Mouse (Mus musculus) kidney, postnatal 4 days (tissue): ENCODE data around the gene Nsun7.
"Not testable (repeated sequence)": the region's sequence is repeated elsewhere in the genome, so short reads cannot be mapped to it uniquely, and the experiment has no call there.

Source experiments
- DNase-seq, 2 experiments: peaks; one replicate each; pipeline ENCODE4 v3.0.0; 2021; ENCODE audit warnings: mixed read lengths in 2 of 2

Gene Nsun7

DNA sequence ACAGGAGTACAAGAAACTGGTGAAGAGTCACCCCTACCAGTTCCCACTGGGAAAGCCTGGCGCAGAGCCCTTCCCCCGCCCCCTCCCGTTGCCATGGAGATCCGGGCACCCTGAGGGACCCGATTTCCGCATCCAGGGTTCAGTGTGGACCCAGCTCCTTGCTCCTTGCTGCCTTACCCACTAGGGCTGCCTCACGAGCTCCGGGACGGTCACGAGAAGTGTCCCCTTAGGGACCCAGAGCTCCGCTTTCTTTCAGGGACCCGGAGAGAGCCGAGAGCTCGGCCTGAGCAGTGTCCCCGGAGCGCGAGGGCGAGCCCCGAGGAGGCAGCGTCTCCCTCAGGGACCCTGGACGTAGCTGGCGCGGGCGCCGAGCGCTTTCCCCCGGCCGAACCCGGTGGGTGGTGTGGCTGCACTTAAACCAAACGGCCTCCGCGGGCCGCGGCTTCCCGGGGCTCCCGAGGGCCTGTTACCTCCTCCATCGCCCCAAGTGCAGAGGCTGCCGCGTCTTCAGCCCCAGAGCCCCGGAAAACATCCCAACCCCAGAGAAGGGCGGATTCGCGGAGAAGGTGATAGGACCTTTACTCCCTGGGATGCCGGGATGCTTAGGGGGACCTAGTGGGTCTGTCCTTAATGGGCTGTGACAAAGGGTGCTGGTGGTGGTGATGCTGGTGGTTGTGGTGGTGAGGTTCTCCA is at the start of gene Nsun7:
TSS of gene Nsun7 (plus strand) at position 142 of the 693 bp plus-strand sequence.
- DNase-seq = peak; percentile 87 to 90

DNA sequence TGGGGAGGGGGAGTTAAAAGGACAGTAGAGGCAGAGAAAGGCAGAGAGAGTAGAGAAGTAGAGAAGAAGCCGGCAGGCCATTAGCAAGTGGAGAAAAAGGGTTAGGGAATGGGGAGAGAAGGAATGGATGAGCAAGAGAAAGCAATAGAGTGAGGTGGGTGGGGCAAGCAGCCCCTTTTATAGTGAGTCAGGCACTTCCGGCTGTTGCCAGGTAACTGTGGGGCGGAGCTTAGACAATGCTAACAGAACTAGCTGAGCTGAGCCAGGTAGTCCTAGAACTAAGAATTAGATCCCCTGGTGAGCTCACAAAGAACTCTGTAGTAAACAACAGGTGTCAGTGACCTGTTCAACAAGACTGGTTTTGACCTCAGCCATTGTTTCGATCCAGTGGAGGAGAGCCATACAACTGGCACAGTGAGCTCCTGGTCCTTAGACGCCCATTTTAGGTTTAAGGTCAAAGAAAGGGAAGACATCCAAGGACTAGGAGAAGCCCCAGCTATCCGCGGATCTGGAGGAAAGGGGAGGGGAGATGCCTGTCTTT is 45.2 kb upstream of the Nsun7 start:
- DNase-seq = no peak

DNA sequence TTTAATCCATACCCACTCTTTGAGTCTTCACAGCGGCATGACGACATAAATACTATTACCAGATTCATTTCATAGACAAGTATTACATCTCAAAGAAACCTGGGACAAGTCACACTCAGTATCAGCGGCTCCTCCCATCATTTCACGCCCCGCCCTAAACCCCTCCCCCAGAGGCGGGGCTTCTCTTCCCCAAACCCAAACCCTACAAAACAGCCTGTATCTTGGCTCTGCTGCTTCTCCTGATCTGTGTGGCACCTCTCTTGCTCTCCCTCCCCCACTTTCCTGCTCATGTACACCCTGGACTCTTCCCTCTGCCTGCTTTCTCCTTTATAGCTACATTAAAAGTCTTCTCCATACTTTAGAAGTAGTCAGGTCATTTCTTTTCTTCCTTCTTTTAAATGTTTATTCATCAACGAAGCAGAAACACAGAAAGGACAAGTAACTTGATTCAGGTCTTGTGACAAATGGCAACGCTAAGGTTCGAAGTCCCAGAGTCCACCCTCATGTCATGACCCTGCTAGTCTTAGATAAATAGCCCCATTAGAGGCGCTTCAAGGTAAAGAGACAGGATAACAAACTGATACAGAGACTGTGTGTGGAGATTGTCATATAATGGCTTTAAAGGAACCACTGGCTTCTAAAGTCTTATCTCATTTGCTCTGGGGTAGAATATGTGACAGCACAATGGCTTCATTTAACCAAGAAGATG is 44.0 kb upstream of the Nsun7 start:
- no peak for DNase-seq

DNA sequence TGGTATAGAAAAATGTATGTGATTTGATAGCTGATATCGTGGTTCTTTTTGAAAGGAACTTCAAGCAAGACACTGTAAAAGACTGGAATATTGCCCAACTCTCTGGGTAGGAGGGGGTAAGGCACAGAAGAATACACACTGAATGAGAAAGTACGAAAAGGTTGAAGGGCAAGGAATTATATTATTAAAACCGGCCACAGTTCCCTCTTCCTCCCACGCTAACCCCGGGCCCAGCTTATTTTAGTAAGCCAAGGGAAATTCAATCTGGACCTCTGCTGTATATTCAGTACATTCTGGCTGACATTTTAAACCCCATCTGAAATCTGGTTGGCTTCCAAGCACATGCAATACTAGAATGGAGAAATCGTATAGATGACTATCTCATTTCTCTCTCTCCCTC is 40.0 kb upstream of the Nsun7 start:
- DNase-seq = peak in 1 of 2 experiments; percentile 16

DNA sequence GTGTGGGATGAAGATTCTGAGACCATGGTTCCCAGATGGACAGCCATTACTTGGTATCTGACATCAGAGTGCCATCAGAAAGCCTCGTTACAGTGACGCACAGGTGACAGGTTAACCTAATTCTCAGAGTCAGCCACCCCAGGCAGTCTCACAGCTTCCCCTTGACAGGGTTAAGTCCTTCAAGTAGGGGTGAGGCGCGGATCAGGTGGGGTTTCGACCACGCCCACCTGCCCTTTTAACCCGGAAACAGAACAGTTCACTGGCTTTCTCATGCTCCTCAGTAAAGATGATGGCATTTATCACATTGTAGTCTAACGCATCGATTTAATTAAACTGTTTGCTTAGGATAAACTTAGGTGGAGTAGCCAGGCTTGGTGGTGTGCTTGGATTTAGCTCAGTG is 39.1 kb upstream of the Nsun7 start:
- no peak for DNase-seq

DNA sequence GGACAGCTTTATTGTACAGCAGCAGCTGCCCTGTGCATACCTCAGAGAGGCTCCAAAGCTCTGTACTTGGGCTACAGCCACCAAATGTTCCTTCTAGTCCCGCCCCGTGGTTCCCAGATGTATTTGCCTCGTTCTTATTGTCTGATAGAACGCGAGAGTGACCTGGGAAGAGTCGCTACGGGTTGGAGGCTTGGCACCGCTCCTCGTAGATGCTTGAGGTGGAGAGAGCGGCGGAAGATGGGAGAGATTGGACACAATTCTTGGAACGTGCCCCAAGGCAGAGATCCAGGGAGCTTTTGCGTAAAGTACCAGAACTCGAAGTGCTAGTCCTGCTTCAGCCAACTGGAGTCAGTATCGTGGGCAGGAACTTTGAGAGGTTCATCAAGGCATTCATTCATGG is 36.8 kb upstream of the Nsun7 start:
- no peak for DNase-seq

DNA sequence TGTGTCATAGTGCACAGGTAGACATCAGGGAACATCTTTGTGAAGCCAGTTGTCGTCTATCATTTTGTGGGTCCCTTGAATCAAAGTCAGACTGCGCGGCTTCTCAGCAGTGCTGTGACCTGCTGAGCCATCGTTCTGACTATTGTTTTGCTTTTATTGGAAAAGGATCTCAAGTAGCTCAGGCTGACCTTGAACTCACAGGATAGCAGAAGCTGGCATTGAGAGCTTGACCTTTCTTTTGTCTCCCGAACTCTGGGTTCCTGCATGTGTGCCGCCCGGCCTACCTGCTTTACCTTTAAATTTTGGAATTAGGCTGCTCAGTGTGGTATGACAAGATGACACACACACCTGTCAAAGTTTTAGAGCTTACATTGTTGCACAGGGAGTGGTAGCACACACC is 33.2 kb upstream of the Nsun7 start:
- no peak for DNase-seq

DNA sequence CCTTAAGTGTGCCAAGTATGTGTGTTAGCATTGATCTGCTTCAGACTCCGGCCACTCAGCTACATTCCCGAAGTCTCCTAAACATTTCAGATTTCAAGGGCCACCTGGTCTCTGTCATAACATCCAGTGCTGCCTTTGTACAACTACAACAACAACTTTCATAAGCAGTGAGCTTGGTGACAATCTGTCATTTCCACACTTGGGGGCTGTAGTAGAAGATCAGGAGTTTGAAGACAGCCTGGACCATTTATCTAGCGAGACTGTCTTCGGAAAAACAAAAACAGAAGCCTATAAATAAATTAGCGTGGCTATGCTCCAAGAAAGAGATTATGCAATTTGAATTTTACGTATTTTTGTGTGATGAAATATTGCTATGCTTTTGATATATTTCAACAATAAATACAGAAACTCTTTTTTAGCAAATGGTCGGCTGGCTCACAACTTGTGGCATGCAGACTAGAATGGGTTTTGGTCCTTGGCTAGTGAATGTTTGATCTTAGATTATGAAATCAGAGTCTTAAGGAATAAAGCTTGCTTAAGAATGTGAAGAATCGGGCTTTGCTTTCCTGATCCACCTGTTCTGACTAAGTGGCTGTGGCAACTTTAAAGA is 27.9 kb upstream of the Nsun7 start:
- DNase-seq = no peak

DNA sequence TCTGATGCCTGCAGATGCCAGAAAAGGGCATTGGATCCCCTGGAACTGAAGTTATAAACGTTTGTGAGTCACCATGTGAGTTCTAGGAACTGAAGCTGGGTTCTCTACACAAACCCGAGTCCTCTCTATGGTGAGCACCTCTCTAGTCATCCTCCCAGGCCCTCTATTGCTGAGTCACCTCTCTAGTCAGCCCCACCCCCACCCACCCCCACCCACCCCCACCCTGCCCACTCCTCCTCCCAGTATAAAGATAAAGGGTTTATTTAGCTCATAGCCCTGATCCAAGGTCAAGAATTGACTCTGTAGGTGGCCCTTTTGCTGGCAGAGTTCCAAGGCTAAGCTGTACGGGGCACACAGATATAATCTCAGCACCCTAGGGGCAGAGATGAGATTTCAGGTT is 27.2 kb upstream of the Nsun7 start:
- no peak for DNase-seq

DNA sequence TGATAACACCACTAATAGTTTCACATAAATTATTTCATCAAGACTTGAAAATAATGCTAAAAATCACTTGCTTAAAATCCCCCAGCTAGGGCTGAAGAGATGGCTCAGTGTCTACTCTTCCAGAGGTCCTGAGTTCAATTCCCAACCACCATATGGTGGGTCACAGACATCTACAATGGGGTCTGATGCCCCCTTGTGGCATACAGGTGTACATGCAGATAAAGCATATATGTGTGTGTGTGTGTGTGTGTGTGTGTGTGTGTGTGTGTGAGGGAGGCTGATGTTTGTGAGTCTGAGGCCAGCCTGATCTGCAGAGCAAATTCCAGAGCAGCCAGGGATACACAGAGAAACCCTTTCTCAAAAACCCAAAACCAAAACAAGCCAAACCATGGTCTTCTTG is 17.8 kb upstream of the Nsun7 start:
- DNase-seq = peak in 1 of 2 experiments; percentile 14

DNA sequence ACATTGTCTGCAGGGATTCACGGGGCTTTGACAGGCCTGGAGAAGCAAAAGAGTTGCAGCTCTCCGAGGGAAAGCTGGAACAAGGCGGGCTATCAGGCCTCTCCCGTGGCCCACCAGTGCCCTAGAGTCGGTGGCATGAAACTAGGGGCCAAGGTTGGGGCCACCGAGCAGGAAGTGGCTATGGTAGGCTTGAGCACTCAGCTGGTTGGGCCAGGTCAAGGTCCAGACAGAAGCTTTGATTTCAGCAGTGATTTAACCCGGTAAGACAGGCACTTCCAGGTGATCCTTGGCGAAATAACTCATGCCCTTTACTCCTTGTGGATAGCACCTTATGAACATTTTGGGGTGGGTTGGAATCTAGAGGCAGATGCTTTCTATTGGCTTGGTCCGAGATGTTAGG is 16.2 kb upstream of the Nsun7 start:
- DNase-seq = no peak

DNA sequence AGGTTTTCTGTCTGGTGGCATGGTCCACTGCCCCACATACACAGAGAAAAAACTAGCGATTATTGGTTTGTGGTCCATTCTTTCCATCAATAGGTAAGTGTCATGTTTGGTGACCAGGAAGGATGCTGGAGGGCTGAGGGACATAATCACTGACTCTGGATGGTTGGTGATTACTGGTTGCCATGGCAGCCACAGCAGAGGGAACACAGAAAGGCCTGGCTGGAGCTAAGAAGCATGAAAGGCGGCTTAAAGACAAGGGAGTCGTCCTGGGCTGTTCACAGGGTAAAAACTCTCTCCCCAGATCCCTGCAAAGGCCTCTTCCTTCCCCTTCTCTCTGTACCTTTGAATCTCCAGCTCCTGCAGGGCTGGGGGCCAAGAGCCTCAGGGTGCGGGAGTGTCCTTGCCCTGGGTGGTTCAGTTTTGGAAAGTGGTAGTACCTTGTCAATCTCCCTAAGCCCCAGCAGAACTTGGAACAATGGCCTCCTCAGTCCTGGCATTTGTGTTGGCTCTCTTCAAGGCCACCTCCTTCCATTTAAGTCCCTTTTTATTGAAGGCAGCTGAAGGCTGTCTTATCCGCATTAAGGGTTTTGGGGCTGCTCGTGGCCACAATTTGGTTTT is 15.5 kb upstream of the Nsun7 start:
- DNase-seq = no peak

DNA sequence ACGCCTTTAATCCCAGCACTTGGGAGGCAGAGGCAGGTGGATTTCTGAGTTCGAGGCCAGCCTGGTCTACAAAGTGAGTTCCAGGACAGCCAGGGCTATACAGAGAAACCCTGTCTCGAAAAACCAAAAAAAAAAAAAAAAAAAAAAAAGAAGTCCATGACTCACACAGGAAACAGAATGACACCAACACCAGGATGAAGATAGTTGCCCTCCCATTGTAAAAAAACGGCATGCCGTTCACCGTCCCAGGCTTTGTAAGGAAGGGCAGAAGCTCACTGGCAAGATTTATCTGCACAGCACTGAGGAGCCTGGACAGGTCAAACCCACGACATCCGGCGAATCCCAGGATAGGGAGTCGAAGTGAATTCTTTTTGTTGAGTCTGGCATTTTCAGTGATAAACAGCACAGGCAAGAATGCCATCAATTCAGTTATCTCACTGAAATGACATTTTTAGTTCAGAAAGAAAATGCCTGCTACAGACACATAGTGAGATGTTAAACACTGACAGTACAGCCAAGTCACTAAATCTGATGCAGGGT is 13.7 kb upstream of the Nsun7 start:
- DNase-seq = peak; percentile 10 to 31

DNA sequence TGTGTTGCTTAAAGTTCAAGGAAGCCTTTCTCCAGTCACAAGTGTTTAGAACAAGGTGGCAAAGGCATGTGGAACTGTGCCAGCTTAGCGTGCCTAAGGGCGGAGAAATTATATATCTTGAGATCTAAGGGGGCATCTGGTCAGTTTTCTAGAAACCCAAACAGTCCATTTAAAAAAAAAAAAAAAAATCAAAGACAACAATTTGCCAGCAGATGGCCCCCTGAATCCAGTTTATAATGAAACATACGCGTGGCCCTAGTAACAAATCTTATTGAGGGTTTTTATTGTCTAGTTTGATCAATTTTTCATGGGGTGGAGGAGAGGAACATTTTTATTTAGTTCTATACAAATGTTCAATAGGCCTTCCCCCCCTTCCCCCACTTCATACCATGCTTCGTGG is 6.5 kb upstream of the Nsun7 start:
- no peak for DNase-seq

DNA sequence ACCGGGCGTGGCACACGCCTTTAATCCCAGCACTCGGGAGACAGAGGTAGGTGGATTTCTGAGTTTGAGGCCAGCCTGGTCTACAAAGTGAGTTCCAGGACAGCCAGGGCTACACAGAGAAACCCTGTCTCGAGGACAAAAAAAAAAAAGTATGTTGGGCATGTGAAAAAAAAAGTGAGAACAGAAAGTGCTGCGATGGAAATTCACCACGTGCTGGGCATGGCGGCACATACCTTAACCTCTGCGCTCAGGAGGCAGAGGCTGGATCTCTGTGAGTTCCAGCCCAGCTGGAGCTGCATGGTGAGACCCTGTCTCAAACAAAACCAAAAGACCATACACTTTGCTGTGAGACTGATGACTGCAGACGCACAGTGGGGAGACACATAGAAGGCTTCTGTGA is 4.7 kb upstream of the Nsun7 start:
- no peak for DNase-seq

DNA sequence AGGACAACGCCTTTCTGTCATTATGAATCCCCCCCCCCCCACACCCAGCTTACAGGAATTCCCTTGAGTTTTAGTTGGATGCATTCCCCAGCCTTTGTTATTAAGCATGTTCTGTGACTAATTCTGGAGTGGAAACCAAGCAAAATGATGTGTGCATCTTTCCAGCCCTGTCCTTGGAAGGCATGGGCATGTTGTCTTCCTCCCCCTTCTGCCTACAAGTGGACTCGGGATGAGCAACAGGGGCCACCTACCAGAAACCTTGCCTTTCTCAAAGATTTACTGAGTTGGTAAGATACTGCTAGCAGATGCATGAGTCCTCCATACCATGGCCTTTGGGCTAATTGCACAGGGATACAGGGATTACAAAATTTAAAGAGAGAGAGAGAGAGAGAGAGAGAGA is 697 bp upstream of the Nsun7 start:
- no peak for DNase-seq

DNA sequence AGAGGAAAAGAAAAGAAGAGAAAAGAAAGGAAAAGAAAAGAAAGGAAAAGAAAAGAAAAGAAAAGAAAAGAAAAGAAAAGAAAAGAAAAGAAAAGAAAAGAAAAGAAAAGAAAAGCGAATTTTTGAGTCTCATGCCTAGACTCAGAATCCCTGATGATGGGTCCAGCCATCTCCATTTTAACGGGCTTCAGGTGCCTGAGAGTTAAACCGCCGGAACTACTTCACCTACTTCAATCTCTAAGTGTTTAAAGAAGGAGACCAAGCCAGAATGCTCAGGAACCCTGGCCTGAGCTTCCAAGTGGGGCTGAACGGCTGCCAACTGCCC is 304 bp upstream of the Nsun7 start:
- DNase-seq = not testable (repeated sequence)

DNA sequence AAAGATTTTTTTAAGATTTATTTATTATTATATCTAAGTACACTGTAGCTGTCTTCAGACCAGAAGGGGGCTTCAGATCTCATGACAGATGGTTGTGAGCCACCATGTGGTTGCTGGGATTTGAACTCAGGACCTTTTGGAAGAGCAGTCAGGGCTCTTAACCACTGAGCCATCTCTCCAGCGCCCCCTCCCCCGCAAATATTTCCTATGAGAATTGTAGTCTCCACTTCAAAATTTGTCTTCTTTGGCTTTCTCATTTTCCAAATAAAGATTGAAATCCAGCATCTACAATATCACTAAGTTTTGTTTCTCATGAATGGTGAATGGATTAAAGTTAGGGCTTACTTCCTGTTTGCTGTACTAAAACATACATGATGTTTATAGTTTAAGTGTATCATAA is 2.8 kb downstream of the Nsun7 start:
- no peak for DNase-seq

DNA sequence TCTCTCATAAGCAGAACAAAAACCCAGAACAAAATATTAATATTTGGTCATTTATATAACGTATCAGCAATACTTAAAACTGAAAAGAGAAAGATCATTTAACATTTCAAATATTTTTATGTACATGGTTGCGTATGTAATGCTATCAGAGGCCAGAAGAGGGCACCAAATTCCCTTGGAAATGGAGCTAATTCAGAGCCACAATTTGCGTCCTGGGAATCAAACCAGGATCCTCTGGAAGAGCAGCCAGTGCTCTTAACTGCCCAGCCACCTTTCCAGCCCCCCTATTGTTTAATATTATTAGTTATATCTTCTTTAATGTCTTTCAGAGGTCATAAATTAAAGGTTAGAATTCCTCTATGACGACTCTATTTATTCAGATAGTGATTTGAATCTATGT is 3.7 kb downstream of the Nsun7 start:
- DNase-seq = peak; percentile 56 to 59

DNA sequence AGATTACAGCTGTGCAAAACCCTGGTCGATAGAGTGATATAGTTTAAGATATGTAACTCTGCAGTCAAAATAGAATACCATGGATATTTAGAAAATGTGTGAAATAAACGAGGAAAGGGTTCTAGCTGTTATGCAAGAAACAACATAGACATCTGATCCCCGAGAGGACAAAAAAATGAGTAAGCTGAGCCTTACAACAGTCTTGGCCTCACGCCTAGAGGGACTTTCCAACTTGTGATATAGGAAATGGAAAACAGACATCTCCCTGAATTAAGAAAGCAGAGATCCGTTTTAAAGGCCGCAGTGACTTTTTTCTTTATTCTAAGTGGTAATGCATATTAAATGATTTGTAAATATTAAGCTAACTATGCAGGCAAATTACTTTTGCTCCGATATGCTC is 9.9 kb downstream of the Nsun7 start:
- peak; percentile 27 to 40 for DNase-seq

DNA sequence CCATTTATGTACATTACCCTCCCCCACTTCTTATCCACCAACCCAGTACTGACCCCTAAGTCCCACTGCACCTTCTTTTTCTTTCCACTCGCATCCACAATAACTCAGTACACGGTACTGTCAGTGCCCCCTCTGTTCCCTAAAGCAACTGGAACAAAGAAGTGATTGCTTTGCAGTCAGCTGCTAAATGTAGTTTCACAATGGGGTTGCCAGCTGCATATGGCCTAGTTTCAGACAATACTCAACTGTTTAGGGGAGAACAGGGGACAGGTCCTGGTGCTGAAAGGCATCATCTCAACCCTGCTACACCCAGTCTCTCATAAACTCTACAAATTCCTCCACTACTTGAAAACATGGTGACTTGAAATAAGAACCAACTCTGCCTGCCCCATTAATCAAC is 11.4 kb downstream of the Nsun7 start:
- no peak for DNase-seq

DNA sequence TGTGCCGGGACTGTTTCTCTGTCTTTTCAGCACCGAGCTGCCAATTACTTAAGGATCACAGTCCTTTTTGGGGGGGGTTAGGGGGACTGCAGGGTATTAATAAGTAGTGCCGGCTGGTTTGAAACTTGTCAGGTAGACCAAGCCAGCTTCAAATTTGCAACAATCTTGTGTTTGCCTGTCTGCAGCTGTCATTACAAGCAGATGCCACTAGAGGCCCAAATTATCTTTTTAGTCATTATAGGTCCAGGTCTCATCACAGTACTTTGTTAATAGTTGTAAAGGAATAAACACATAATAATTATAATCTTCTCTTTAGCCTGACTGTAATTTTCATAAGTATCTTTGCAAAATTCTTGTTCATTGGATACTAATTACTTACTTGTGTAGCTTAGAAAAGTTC is 14.7 kb downstream of the Nsun7 start:
- no peak for DNase-seq

DNA sequence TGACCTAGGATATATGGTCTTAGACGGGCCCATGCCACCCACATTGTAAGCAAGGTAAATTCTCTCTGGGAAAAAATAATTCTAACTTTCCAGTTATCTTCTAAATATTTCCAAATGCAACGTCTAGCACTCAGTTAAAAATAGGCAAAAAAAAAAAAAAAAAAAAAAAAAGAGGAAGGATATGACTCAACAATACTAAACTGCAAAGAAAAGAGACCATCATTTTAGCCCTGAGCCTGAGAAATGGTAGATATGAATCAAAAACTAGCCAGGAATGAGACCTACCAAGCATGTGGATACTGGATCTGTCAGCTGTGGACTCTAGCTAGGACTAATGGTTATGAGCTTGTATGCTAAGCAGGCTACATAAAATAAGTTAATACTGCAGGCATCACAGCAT is 20.0 kb downstream of the Nsun7 start:
- no peak for DNase-seq

DNA sequence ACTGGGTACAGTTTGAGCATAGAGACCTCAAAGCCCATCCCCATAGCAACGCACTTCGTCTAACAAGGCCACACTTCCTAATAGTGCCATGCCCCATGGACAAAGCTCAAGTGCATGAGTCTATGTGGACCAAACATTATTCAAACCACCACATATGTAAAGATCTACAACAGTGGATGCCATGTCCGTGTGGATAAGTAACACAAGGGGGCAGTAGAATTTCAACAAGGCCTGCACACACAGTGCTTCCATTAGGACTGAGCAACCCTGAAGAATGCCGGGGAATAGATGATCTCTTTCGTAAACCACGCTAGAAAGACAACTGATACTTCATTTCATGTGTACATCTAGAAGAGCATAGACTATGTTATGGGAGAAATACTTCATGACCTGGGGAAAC is 21.0 kb downstream of the Nsun7 start:
- no peak for DNase-seq
